Mouse (Mus musculus): ENCODE results near the gene Lrriq3. TPM values are rescaled to one million over a fixed set of nuclear protein-coding genes. Genes with fewer than 3 reads are reported as not detected.

The Lrriq3 gene
- polyA plus RNA-seq (2012; rRNA removed): 0.14 and 0.18 TPM in 2 replicates

DNA sequence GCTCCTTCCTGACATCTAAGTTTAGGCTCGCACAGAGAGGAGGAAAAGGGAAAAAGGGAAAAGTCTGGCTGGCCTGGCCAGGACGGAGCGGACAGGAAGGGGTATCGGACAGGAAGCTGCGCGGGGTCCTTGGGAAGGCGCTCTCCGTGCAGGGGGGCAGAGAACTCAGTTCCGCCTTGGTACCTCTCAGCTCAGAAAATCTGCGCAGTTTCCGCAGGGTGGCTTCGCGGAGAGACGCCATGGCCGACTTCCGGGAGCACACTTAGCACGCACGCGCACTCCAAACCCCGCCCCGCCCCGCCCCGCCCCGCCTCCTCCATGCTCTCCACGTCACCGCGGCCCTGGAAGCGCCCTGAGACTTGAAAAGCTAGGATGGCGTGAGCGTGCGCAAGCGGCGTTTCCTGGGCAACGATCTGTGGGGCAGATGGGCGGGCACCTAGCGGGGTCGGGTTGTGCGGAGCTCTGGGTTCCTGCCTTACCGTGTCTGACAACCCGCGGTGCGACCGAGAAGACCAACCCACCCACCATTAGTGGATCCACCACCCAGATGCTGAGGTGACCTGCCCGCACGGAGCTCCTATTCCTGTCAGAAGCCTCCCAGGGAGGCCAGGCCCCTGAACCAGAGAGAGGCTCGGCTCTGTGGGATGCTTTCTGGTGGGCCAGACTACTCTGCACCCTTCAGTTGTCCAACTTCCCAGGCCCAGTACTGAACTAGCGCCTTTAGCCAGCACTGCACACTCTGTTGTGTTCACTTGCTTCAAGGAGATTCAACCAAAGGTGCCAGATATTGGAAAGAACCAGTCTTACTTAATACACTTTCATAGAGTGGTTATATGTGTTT lies at the start of gene Lrriq3, which contains the start of gene Fpgt:
Lrriq3 (plus strand) TSS at position 319 of the 841 bp plus-strand sequence.
Fpgt (minus strand) TSS at position 288 of the 841 bp plus-strand sequence.
- H3K4me3 ChIP-seq (ENCODE audit: control insufficient read depth, insufficient read depth, low read length): peak within 1 kb of the TSS; percentile 73

DNA sequence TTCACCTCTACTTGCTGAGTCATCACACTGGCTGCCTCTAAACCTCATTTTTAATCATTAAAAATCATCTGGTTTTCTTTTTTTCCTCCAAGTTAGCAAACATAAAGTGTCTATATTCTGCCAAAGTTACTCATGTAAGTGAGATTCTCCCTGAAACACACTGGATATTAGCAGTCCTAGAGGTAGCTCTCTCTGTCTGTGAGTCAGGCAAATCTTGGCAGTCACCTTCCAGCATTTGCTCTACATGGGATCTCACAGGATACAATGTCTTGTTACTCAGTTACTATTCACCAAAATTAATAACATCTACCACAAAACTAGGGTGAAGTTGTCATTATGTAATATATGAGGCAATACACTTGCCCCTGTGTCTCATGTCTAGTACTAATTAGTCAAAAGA lies 41.2 kb upstream of the Lrriq3 start:
- TF ChIP-seq CTCF (IDR thresholded peaks at IDR 0.05; ENCODE audit: borderline replicate concordance, control insufficient read depth, extremely low read depth, insufficient read depth, low read length, poor library complexity): no peak
- no peak for TF ChIP-seq POLR2A (IDR thresholded peaks at IDR 0.05; ENCODE audit: control insufficient read depth, extremely low read depth, insufficient read depth, low read length, poor library complexity)
- DNase-seq: no peak
- H3K36me3 ChIP-seq (ENCODE audit: control insufficient read depth, insufficient read depth, low read length): no peaks in the 10 kb centered on the region
- H3K27me3 ChIP-seq (ENCODE audit: control insufficient read depth, insufficient read depth, low read length): no peaks in the 10 kb centered on the region
- H3K4me1 ChIP-seq (replicated peaks; ENCODE audit: control insufficient read depth, insufficient read depth, low read length): no peaks in the 10 kb centered on the region
- H3K27ac ChIP-seq (ENCODE audit: control insufficient read depth, insufficient read depth, low read length): no peak overlapping the region
- H3K4me3 ChIP-seq (ENCODE audit: control insufficient read depth, insufficient read depth, low read length): no peak overlapping the region

More for the DNA sequence above, at the start of gene Lrriq3, which contains the start of gene Fpgt:
- 2% methylated on average over 47 of the region's 47 CpGs for whole genome bisulfite sequencing
- peak; percentile 75 for DNase-seq
- H3K36me3 ChIP-seq (ENCODE audit: control insufficient read depth, insufficient read depth, low read length): no peaks in the 10 kb centered on the region
- no peaks in the 10 kb centered on the region for H3K27me3 ChIP-seq (ENCODE audit: control insufficient read depth, insufficient read depth, low read length)
- peaks cover 2% of the 10 kb centered on the region; the same call in 1 of the 2 replicates for H3K4me1 ChIP-seq (replicated peaks; ENCODE audit: control insufficient read depth, insufficient read depth, low read length)
- peak within 1 kb of the TSS; percentile 48 for H3K27ac ChIP-seq (ENCODE audit: control insufficient read depth, insufficient read depth, low read length)
- TF ChIP-seq POLR2A (IDR thresholded peaks at IDR 0.05; ENCODE audit: control insufficient read depth, extremely low read depth, insufficient read depth, low read length, poor library complexity) (peak; percentile 55), CTCF (IDR thresholded peaks at IDR 0.05; ENCODE audit: borderline replicate concordance, control insufficient read depth, extremely low read depth, insufficient read depth, low read length, poor library complexity) (no peak)

DNA sequence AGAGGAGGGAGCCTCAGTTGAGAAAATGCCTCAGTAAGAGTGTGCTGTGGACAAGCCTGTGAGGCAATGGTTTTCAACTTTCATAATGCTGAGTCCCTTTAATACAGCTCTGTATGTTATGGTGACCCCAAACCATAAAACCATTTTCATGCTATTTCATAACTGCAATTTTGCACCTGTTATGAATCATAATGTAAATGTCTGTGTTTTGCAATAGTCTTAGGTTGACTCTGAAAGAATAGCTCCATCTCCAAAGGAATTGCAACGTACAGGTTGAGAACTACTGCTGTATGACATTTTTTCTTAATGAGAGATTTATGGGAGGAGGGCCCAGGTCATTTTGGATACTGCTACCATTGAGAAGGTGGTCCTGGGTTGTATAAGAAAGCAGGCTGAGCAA lies 40.0 kb upstream of the Lrriq3 start:
- 56% methylated on average over 1 of the region's 1 CpGs for WGBS
- Histone ChIP-seq H3K4me1 (replicated peaks; ENCODE audit: control insufficient read depth, insufficient read depth, low read length) (no peaks in the 10 kb centered on the region), H3K27ac (ENCODE audit: control insufficient read depth, insufficient read depth, low read length) (no peak overlapping the region), H3K36me3 (ENCODE audit: control insufficient read depth, insufficient read depth, low read length) (no peaks in the 10 kb centered on the region), H3K27me3 (ENCODE audit: control insufficient read depth, insufficient read depth, low read length) (no peaks in the 10 kb centered on the region), H3K4me3 (ENCODE audit: control insufficient read depth, insufficient read depth, low read length) (no peak overlapping the region)
- no peak for DNase-seq
- no peak for TF ChIP-seq CTCF (IDR thresholded peaks at IDR 0.05; ENCODE audit: borderline replicate concordance, control insufficient read depth, extremely low read depth, insufficient read depth, low read length, poor library complexity)
- TF ChIP-seq POLR2A (IDR thresholded peaks at IDR 0.05; ENCODE audit: control insufficient read depth, extremely low read depth, insufficient read depth, low read length, poor library complexity): no peak

DNA sequence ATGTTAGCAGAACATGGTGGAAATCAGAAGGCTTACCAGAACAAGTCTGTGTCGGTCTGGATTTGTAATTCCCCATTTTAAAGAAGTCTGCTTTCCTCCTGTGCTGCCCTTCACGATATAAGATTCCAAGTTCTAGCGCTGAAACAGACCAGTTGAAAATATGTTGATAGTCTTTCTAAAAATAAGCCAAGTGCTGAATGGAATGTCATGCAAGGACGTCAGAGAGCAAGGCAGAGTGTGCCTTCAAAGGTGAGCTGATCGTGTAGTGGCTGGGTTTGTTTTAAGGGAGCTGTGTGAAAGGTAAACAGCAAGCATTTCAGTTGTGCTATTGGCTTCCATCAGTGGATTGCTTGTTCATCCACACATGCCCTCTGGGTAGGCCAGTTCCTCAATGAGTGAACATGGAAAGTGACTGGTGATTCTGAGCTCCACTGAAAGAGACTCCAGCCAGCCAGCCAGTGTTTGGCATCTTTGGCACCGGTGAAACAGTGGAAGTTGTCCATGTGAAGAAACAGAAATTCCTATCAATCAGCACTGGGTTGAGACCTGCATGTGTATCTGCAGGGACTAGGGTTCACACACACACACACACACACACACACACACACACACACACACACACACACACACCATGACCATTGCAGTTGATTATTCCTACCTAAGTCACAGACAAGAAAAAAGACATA lies 37.9 kb upstream of the Lrriq3 start, which contains the start of gene Tnni3k:
Tnni3k (minus strand) TSS at position 177 of the 686 bp plus-strand sequence.
- no peak within 1 kb of the TSS for H3K27ac ChIP-seq (ENCODE audit: control insufficient read depth, insufficient read depth, low read length)
- no peaks in the 10 kb centered on the region for H3K36me3 ChIP-seq (ENCODE audit: control insufficient read depth, insufficient read depth, low read length)
- no peak for DNase-seq
- 73% methylated on average over 6 of the region's 6 CpGs for WGBS
- H3K27me3 ChIP-seq (ENCODE audit: control insufficient read depth, insufficient read depth, low read length): no peaks in the 10 kb centered on the region
- no peak for TF ChIP-seq POLR2A (IDR thresholded peaks at IDR 0.05; ENCODE audit: control insufficient read depth, extremely low read depth, insufficient read depth, low read length, poor library complexity)
- no peak for TF ChIP-seq CTCF (IDR thresholded peaks at IDR 0.05; ENCODE audit: borderline replicate concordance, control insufficient read depth, extremely low read depth, insufficient read depth, low read length, poor library complexity)
- no peak within 1 kb of the TSS for H3K4me3 ChIP-seq (ENCODE audit: control insufficient read depth, insufficient read depth, low read length)
- H3K4me1 ChIP-seq (replicated peaks; ENCODE audit: control insufficient read depth, insufficient read depth, low read length): no peaks in the 10 kb centered on the region

DNA sequence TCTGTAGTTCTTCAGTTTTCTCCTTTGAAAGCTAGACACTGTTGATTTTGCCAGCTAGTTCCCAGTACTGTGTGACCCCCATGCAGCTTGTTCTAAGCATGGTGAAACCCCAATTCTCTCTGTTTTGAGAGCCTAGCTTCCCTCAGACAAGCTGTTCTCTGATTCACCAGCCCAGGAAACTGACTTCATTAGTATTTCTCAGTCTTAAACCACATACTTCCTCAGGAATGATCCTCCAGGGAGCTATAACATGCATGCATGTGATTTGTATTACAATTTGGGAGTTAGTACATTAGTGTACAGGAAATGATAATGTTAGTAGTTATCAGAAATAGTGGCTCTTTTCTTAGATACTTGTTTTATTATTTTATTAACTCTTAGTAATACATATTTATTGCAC lies 36.6 kb upstream of the Lrriq3 start:
- Histone ChIP-seq H3K36me3 (ENCODE audit: control insufficient read depth, insufficient read depth, low read length) (no peaks in the 10 kb centered on the region), H3K4me1 (replicated peaks; ENCODE audit: control insufficient read depth, insufficient read depth, low read length) (no peaks in the 10 kb centered on the region), H3K27ac (ENCODE audit: control insufficient read depth, insufficient read depth, low read length) (no peak overlapping the region), H3K27me3 (ENCODE audit: control insufficient read depth, insufficient read depth, low read length) (no peaks in the 10 kb centered on the region), H3K4me3 (ENCODE audit: control insufficient read depth, insufficient read depth, low read length) (no peak overlapping the region)
- TF ChIP-seq POLR2A (IDR thresholded peaks at IDR 0.05; ENCODE audit: control insufficient read depth, extremely low read depth, insufficient read depth, low read length, poor library complexity): no peak
- no peak for TF ChIP-seq CTCF (IDR thresholded peaks at IDR 0.05; ENCODE audit: borderline replicate concordance, control insufficient read depth, extremely low read depth, insufficient read depth, low read length, poor library complexity)
- DNase-seq: no peak

DNA sequence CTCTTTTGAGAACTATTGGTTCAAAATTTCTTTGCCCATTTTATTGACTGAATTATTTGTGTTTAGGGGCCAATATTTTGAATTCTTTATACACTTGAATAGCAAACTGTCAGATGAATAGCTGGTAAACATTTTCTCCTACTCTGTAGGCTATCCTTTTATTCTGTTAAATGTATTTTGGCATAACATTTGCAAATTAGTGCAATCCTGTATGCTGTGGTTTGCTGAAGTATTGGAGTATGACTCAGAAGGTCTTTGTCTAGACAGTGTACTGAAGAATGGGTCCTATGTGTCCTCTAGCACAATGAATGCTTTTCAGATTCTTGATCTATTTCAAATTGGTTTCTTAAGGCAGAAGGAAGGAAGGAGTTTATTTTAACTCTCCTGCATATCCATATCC lies 35.7 kb upstream of the Lrriq3 start:
- Histone ChIP-seq H3K27ac (ENCODE audit: control insufficient read depth, insufficient read depth, low read length) (no peak overlapping the region), H3K4me3 (ENCODE audit: control insufficient read depth, insufficient read depth, low read length) (no peak overlapping the region), H3K4me1 (replicated peaks; ENCODE audit: control insufficient read depth, insufficient read depth, low read length) (no peaks in the 10 kb centered on the region), H3K36me3 (ENCODE audit: control insufficient read depth, insufficient read depth, low read length) (no peaks in the 10 kb centered on the region), H3K27me3 (ENCODE audit: control insufficient read depth, insufficient read depth, low read length) (no peaks in the 10 kb centered on the region)
- no peak for DNase-seq
- TF ChIP-seq POLR2A (IDR thresholded peaks at IDR 0.05; ENCODE audit: control insufficient read depth, extremely low read depth, insufficient read depth, low read length, poor library complexity) (no peak), CTCF (IDR thresholded peaks at IDR 0.05; ENCODE audit: borderline replicate concordance, control insufficient read depth, extremely low read depth, insufficient read depth, low read length, poor library complexity) (no peak)

Data from thymus, adult 2 months (tissue).